Mouse (Mus musculus): ENCODE data around the gene Nlgn2. TPM values are rescaled to one million over a fixed set of nuclear protein-coding genes. Genes with fewer than 3 reads are reported as not detected.
"Not testable (repeated sequence)": the region's sequence is repeated elsewhere in the genome, so short reads cannot be mapped to it uniquely, and the experiment has no call there.

Gene Nlgn2
- polyA plus RNA-seq, 1 experiment, result 10.7 TPM

- H3K36me3 ChIP-seq (ENCODE audit: control insufficient read depth, insufficient read depth), result no peaks in the 10 kb centered on the region
- H3K79me2 ChIP-seq (ENCODE audit: control insufficient read depth, insufficient read depth), result no peaks in the 10 kb centered on the region
- no peak overlapping the region for H3K4me3 ChIP-seq (ENCODE audit: insufficient read depth, poor library complexity, severe bottlenecking)
- H3K79me3 ChIP-seq (ENCODE audit: low read depth), result no peaks in the 10 kb centered on the region
- peaks cover 6% of the 10 kb centered on the region for H3K27me3 ChIP-seq (ENCODE audit: control insufficient read depth, insufficient read depth, insufficient read length)
- H3ac ChIP-seq (ENCODE audit: control insufficient read depth, insufficient read length, low read depth), result no peak overlapping the region
- TF ChIP-seq MAX (IDR thresholded peaks at IDR 0.05) (no peak), MYOD1 (IDR thresholded peaks at IDR 0.05; ENCODE audit: control insufficient read depth, insufficient read length, low read depth) (no peak), MYOG (IDR thresholded peaks at IDR 0.05; ENCODE audit: control insufficient read depth, extremely low read depth, insufficient read length) (no peak), CTCF (IDR thresholded peaks at IDR 0.05; ENCODE audit: control insufficient read depth, insufficient read depth, insufficient read length) (no peak), FOSL1 (IDR thresholded peaks at IDR 0.05; ENCODE audit: insufficient read depth, low read length, poor library complexity, severe bottlenecking) (no peak), USF1 (IDR thresholded peaks at IDR 0.05; ENCODE audit: low read depth) (no peak), CEBPB (IDR thresholded peaks at IDR 0.05; ENCODE audit: low read depth) (no peak)
Observed at GRCm38 (mm10) chr11:69870289-69871069, 32.9 kb upstream of the Nlgn2 start.

GRCm38 (mm10) chr11:69867335-69867734 lies 29.8 kb upstream of the Nlgn2 start:
- Histone ChIP-seq H3K79me3 (ENCODE audit: low read depth) (no peaks in the 10 kb centered on the region), H3K27me3 (ENCODE audit: control insufficient read depth, insufficient read depth, insufficient read length) (peaks cover 10% of the 10 kb centered on the region), H3K79me2 (ENCODE audit: control insufficient read depth, insufficient read depth) (no peaks in the 10 kb centered on the region), H3K4me3 (ENCODE audit: insufficient read depth, poor library complexity, severe bottlenecking) (no peak overlapping the region), H3K36me3 (ENCODE audit: control insufficient read depth, insufficient read depth) (no peaks in the 10 kb centered on the region), H3ac (ENCODE audit: control insufficient read depth, insufficient read length, low read depth) (no peak overlapping the region)
- TF ChIP-seq MYOD1 (IDR thresholded peaks at IDR 0.05; ENCODE audit: control insufficient read depth, insufficient read length, low read depth) (no peak), MYOG (IDR thresholded peaks at IDR 0.05; ENCODE audit: control insufficient read depth, extremely low read depth, insufficient read length) (no peak), CTCF (IDR thresholded peaks at IDR 0.05; ENCODE audit: control insufficient read depth, insufficient read depth, insufficient read length) (no peak), MAX (IDR thresholded peaks at IDR 0.05) (no peak), USF1 (IDR thresholded peaks at IDR 0.05; ENCODE audit: low read depth) (no peak), FOSL1 (IDR thresholded peaks at IDR 0.05; ENCODE audit: insufficient read depth, low read length, poor library complexity, severe bottlenecking) (no peak), CEBPB (IDR thresholded peaks at IDR 0.05; ENCODE audit: low read depth) (no peak)

GRCm38 (mm10) chr11:69865561-69865960 lies 28.0 kb upstream of the Nlgn2 start:
- H3ac ChIP-seq (ENCODE audit: control insufficient read depth, insufficient read length, low read depth), result no peak overlapping the region

GRCm38 (mm10) chr11:69864138-69864860 lies 26.7 kb upstream of the Nlgn2 start:
- Histone ChIP-seq H3K79me2 (ENCODE audit: control insufficient read depth, insufficient read depth) (no peaks in the 10 kb centered on the region), H3K4me3 (ENCODE audit: insufficient read depth, poor library complexity, severe bottlenecking) (no peak overlapping the region), H3K79me3 (ENCODE audit: low read depth) (no peaks in the 10 kb centered on the region), H3ac (ENCODE audit: control insufficient read depth, insufficient read length, low read depth) (no peak overlapping the region), H3K36me3 (ENCODE audit: control insufficient read depth, insufficient read depth) (no peaks in the 10 kb centered on the region), H3K27me3 (ENCODE audit: control insufficient read depth, insufficient read depth, insufficient read length) (peaks cover 10% of the 10 kb centered on the region)
- TF ChIP-seq MAX (IDR thresholded peaks at IDR 0.05) (no peak), FOSL1 (IDR thresholded peaks at IDR 0.05; ENCODE audit: insufficient read depth, low read length, poor library complexity, severe bottlenecking) (no peak), MYOG (IDR thresholded peaks at IDR 0.05; ENCODE audit: control insufficient read depth, extremely low read depth, insufficient read length) (no peak), CEBPB (IDR thresholded peaks at IDR 0.05; ENCODE audit: low read depth) (no peak), CTCF (IDR thresholded peaks at IDR 0.05; ENCODE audit: control insufficient read depth, insufficient read depth, insufficient read length) (no peak), USF1 (IDR thresholded peaks at IDR 0.05; ENCODE audit: low read depth) (no peak), MYOD1 (IDR thresholded peaks at IDR 0.05; ENCODE audit: control insufficient read depth, insufficient read length, low read depth) (no peak)

More at GRCm38 (mm10) chr11:69865561-69865960, 28.0 kb upstream of the Nlgn2 start:
- no peak for TF ChIP-seq MYOD1 (IDR thresholded peaks at IDR 0.05; ENCODE audit: control insufficient read depth, insufficient read length, low read depth)
- no peak for TF ChIP-seq MYOG (IDR thresholded peaks at IDR 0.05; ENCODE audit: control insufficient read depth, extremely low read depth, insufficient read length)
- TF ChIP-seq FOSL1 (IDR thresholded peaks at IDR 0.05; ENCODE audit: insufficient read depth, low read length, poor library complexity, severe bottlenecking), result no peak
- no peak for TF ChIP-seq CTCF (IDR thresholded peaks at IDR 0.05; ENCODE audit: control insufficient read depth, insufficient read depth, insufficient read length)
- no peak for TF ChIP-seq CEBPB (IDR thresholded peaks at IDR 0.05; ENCODE audit: low read depth)
- no peak for TF ChIP-seq USF1 (IDR thresholded peaks at IDR 0.05; ENCODE audit: low read depth)
- H3K36me3 ChIP-seq (ENCODE audit: control insufficient read depth, insufficient read depth), result no peaks in the 10 kb centered on the region
- H3K4me3 ChIP-seq (ENCODE audit: insufficient read depth, poor library complexity, severe bottlenecking), result no peak overlapping the region
- H3K79me2 ChIP-seq (ENCODE audit: control insufficient read depth, insufficient read depth), result no peaks in the 10 kb centered on the region
- H3K79me3 ChIP-seq (ENCODE audit: low read depth), result no peaks in the 10 kb centered on the region
- peaks cover 10% of the 10 kb centered on the region for H3K27me3 ChIP-seq (ENCODE audit: control insufficient read depth, insufficient read depth, insufficient read length)

- H3K4me3 ChIP-seq (ENCODE audit: insufficient read depth, poor library complexity, severe bottlenecking); H3K79me2 ChIP-seq (ENCODE audit: control insufficient read depth, insufficient read depth); H3K79me3 ChIP-seq (ENCODE audit: low read depth); H3K27me3 ChIP-seq (ENCODE audit: control insufficient read depth, insufficient read depth, insufficient read length); H3ac ChIP-seq (ENCODE audit: control insufficient read depth, insufficient read length, low read depth); H3K36me3 ChIP-seq (ENCODE audit: control insufficient read depth, insufficient read depth): not testable (repeated sequence)
Observed at GRCm38 (mm10) chr11:69863729-69864128, 26.1 kb upstream of the Nlgn2 start.

Data from C2C12 (cell line).